Mouse (Mus musculus): ENCODE measurements around the gene Dmap1. TPM values are rescaled to one million over a fixed set of nuclear protein-coding genes. Genes with fewer than 3 reads are reported as not detected.

Dmap1 gene
- 10 to 100 TPM; 14.4 to 16.2 TPM for total RNA-seq (2021)
- long read RNA-seq, experiment 1, transcript Dmap1-201 (11 exons, 1,566 nt), result major isoform, 6 of 13 reads
- long read RNA-seq, experiment 1, partial matches to known transcripts, result 1 of 13 reads
- long read RNA-seq, experiment 1, other reads (novel, unspliced or antisense), result 6 of 13 reads
- long read RNA-seq, experiment 2, transcript Dmap1-201 (11 exons, 1,566 nt), result major isoform, 7 of 16 reads
- long read RNA-seq, experiment 2, partial matches to known transcripts, result 3 of 16 reads
- long read RNA-seq, experiment 2, other reads (novel, unspliced or antisense), result 6 of 16 reads

- intact Hi-C loops (cut with DNase I), result no loop called here
- peak; percentile 63 to 84 for DNase-seq
Observed at GRCm38 (mm10) chr4:117681931-117682461, at the start of gene Dmap1. Dmap1 (minus strand) TSS chr4:117682273.

GRCm38 (mm10) chr4:117724112-117724511 lies 42.0 kb upstream of the Dmap1 start, which contains the start of gene Gm12845:
Gm12845 (plus strand) TSS chr4:117724412.
- intact Hi-C loops (cut with DNase I), result no loop called here
- no peak for DNase-seq

- intact Hi-C loops (cut with DNase I), result loop anchor here (10.0 kb wide), 1 partner anchor 151 kb away; no protein-coding TSS in a partner anchor
Observed at GRCm38 (mm10) chr4:117713303-117714098, 31.4 kb upstream of the Dmap1 start.

GRCm38 (mm10) chr4:117712314-117712713 lies 30.2 kb upstream of the Dmap1 start:
- DNase-seq, result no peak
- intact Hi-C loops (cut with DNase I), result loop anchor here (10.0 kb wide), 1 partner anchor 152 kb away; no protein-coding TSS in a partner anchor

More at GRCm38 (mm10) chr4:117713303-117714098, 31.4 kb upstream of the Dmap1 start:
- no peak for DNase-seq

- intact Hi-C loops (cut with DNase I), result loop anchor here (10.0 kb wide), 2 partner anchors 66 to 376 kb away; no protein-coding TSS in a partner anchor
- no peak for DNase-seq
Observed at GRCm38 (mm10) chr4:117708780-117709550, 26.9 kb upstream of the Dmap1 start.

GRCm38 (mm10) chr4:117705361-117705760 lies 23.3 kb upstream of the Dmap1 start:
- DNase-seq, result no peak
- intact Hi-C loops (cut with DNase I), result loop anchor here (10.0 kb wide), 2 partner anchors 69 to 379 kb away; no protein-coding TSS in a partner anchor

GRCm38 (mm10) chr4:117686354-117686753 lies 4.3 kb upstream of the Dmap1 start:
- intact Hi-C loops (cut with DNase I), result no loop called here
- no peak for DNase-seq

GRCm38 (mm10) chr4:117683048-117683768 lies 1.1 kb upstream of the Dmap1 start:
- intact Hi-C loops (cut with DNase I), result no loop called here
- DNase-seq, result no peak

- intact Hi-C loops (cut with DNase I), result no loop called here
- DNase-seq, result no peak
Observed at GRCm38 (mm10) chr4:117682463-117682862, 390 bp upstream of the Dmap1 start.

GRCm38 (mm10) chr4:117680963-117681362 lies 1.1 kb downstream of the Dmap1 start:
- intact Hi-C loops (cut with DNase I), result no loop called here
- no peak for DNase-seq

GRCm38 (mm10) chr4:117676903-117677302 lies 5.2 kb downstream of the Dmap1 start:
- intact Hi-C loops (cut with DNase I), result loop anchor here (10.0 kb wide), 3 partner anchors 122 to 402 kb away; partner anchors contain the start of gene Eri3
- peak; percentile 65 to 69 for DNase-seq

GRCm38 (mm10) chr4:117673901-117674300 lies 8.2 kb downstream of the Dmap1 start:
- intact Hi-C loops (cut with DNase I), result loop anchor here (10.0 kb wide), 3 partner anchors 119 to 399 kb away; partner anchors contain the start of gene Eri3
- no peak for DNase-seq

- intact Hi-C loops (cut with DNase I), result loop anchor here (10.0 kb wide), 3 partner anchors 117 to 397 kb away; partner anchors contain the start of gene Eri3
Observed at GRCm38 (mm10) chr4:117672042-117672441, 10.0 kb downstream of the Dmap1 start.

GRCm38 (mm10) chr4:117669874-117670273 lies 12.2 kb downstream of the Dmap1 start:
- intact Hi-C loops (cut with DNase I), result loop anchor here (10.0 kb wide), 3 partner anchors 115 to 395 kb away; partner anchors contain the start of gene Eri3
- DNase-seq, result no peak

More at GRCm38 (mm10) chr4:117672042-117672441, 10.0 kb downstream of the Dmap1 start:
- DNase-seq, result no peak

- intact Hi-C loops (cut with DNase I), result no loop called here
- DNase-seq, result no peak
Observed at GRCm38 (mm10) chr4:117666054-117666453, 16.0 kb downstream of the Dmap1 start.

- intact Hi-C loops (cut with DNase I), result no loop called here
- DNase-seq, result peak; percentile 43 to 66
Observed at GRCm38 (mm10) chr4:117665531-117665930, 16.5 kb downstream of the Dmap1 start.

- intact Hi-C loops (cut with DNase I), result no loop called here
- no peak for DNase-seq
Observed at GRCm38 (mm10) chr4:117664411-117665137, 17.5 kb downstream of the Dmap1 start.

- no peak for DNase-seq
- intact Hi-C loops (cut with DNase I), result no loop called here
Observed at GRCm38 (mm10) chr4:117660001-117660400, 22.1 kb downstream of the Dmap1 start.
